ENCODE assay signal across 1 mouse cellular context in genomic region chr1:190868790-190869189, GRCm38 (mm10).
A peak's percentile ranks its signal among the peaks of the same experiment; 100 is the strongest.
TF ChIP-seq lines count a peak whose summit lies in the region.

No protein-coding gene starts in this region.

TF ChIP-seq in MEL, 35 proteins besides CTCF, POLR2A, EP300 and RAD21:
- 0 out of 2 replicates have a peak, but pooled peaks have one; percentile 22 for TF ChIP-seq SMC3 (IDR thresholded peaks at IDR 0.05; ENCODE audit: low read depth, low read length)
- no peak for TF ChIP-seq ZMIZ1 (IDR thresholded peaks at IDR 0.05; ENCODE audit: low read depth, low read length)
